Mouse (Mus musculus): ENCODE measurements around the gene Ece1. TPM values are rescaled to one million over a fixed set of nuclear protein-coding genes. Genes with fewer than 3 reads are reported as not detected.

The Ece1 gene
- polyA plus RNA-seq, 1 experiment from 2014 or later = 48.6 TPM

DNA sequence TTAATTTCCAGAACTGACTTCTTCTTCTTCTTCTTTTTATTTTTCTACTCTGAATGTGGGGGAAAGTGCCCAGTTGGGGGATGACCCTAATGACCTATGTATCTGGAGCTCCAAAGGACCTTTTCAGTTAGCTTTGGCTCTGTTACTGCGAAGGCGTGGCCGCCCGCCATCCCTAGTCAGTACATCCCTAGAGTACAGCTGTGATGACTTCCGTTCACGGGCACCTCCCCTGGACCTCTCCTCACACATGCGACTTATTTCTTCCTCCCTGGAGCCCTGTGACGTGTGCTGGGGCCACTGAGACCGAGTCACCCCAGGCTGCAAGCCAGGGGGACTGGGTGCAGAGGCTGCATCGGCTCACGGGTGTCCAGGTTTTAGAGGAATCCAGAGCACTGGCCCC lies 59.5 kb downstream of the Ece1 start:
- no peaks in the 10 kb centered on the region for H3K27me3 ChIP-seq (ENCODE audit: control insufficient read depth, insufficient read depth, low read length)
- H3K4me1 ChIP-seq (ENCODE audit: control insufficient read depth, insufficient read depth, low read length) = peaks cover 47% of the 10 kb centered on the region
- no peaks in the 10 kb centered on the region for H3K9me3 ChIP-seq (replicated peaks; ENCODE audit: control insufficient read depth, low read length)
- WGBS = 77% methylated on average over 11 of the region's 11 CpGs
- H3K36me3 ChIP-seq (ENCODE audit: control insufficient read depth, insufficient read depth, low read length) = no peaks in the 10 kb centered on the region
- H3K4me3 ChIP-seq (replicated peaks; ENCODE audit: low read length) = no peak overlapping the region
- ATAC-seq (ENCODE audit: insufficient read depth, low FRiP score) = no peak
- peak overlapping the region; percentile 89; the same call in 1 of the 2 replicates for H3K27ac ChIP-seq (ENCODE audit: low read length)
- no peak overlapping the region for H3K9ac ChIP-seq (ENCODE audit: low read length)
- H3K4me2 ChIP-seq (ENCODE audit: low read depth, low read length) = peak overlapping the region; percentile 28

DNA sequence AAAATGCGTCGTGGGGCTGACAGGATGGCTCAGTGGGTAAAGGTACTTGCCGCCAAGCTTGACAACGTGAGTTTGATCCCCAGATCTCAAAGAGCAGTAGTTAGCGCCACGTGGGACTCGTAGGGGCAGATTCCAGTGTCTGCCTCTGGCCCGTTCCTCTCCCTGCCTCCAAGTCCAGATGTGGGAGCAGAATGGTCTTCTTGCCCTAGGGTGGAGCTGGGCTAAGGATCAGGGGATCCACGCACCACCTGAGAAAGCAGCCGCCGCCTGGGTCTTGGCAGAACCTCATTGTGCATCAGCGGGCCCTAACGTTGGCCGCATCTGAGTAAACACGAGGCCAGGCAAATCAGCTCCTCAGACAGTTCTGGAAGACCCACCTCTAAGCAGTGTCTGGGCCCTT lies 61.0 kb downstream of the Ece1 start:
- Histone ChIP-seq H3K4me1 (ENCODE audit: control insufficient read depth, insufficient read depth, low read length) (peaks cover 38% of the 10 kb centered on the region), H3K36me3 (ENCODE audit: control insufficient read depth, insufficient read depth, low read length) (peaks cover 5% of the 10 kb centered on the region; the same call in 1 of the 2 replicates), H3K9ac (ENCODE audit: low read length) (no peak overlapping the region), H3K27ac (ENCODE audit: low read length) (no peak overlapping the region), H3K9me3 (replicated peaks; ENCODE audit: control insufficient read depth, low read length) (no peaks in the 10 kb centered on the region), H3K4me2 (ENCODE audit: low read depth, low read length) (no peak overlapping the region), H3K4me3 (replicated peaks; ENCODE audit: low read length) (no peak overlapping the region), H3K27me3 (ENCODE audit: control insufficient read depth, insufficient read depth, low read length) (no peaks in the 10 kb centered on the region)
- ATAC-seq (ENCODE audit: insufficient read depth, low FRiP score) = no peak
- 82% methylated on average over 15 of the region's 15 CpGs for WGBS

DNA sequence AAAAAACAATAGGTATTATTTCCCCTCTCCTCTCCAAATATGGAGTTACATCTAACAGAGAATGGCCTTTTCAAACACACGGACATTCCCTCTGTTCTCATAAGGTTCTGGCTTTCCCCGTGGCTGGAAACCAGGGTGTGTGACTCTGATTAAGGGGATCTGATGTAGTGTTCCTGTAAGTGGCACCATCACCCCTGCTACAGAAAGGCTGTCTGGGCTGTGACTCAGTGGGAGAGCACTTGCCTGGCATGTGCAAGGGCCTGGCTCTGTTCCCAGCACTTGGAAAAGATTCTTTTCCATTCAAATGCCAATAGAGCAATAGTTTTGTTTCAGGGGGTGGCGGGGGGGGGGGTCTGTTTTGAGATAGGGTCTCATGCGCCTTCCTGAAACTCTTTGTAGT lies 63.1 kb downstream of the Ece1 start:
- Histone ChIP-seq H3K9me3 (replicated peaks; ENCODE audit: control insufficient read depth, low read length) (no peaks in the 10 kb centered on the region), H3K36me3 (ENCODE audit: control insufficient read depth, insufficient read depth, low read length) (peaks cover 5% of the 10 kb centered on the region; the same call in 1 of the 2 replicates), H3K4me2 (ENCODE audit: low read depth, low read length) (no peak overlapping the region), H3K9ac (ENCODE audit: low read length) (no peak overlapping the region), H3K27me3 (ENCODE audit: control insufficient read depth, insufficient read depth, low read length) (no peaks in the 10 kb centered on the region), H3K4me3 (replicated peaks; ENCODE audit: low read length) (no peak overlapping the region), H3K27ac (ENCODE audit: low read length) (peak overlapping the region; percentile 22; the same call in 1 of the 2 replicates), H3K4me1 (ENCODE audit: control insufficient read depth, insufficient read depth, low read length) (peaks cover 35% of the 10 kb centered on the region)
- WGBS = 72% methylated on average over 4 of the region's 4 CpGs
- no peak for ATAC-seq (ENCODE audit: insufficient read depth, low FRiP score)

DNA sequence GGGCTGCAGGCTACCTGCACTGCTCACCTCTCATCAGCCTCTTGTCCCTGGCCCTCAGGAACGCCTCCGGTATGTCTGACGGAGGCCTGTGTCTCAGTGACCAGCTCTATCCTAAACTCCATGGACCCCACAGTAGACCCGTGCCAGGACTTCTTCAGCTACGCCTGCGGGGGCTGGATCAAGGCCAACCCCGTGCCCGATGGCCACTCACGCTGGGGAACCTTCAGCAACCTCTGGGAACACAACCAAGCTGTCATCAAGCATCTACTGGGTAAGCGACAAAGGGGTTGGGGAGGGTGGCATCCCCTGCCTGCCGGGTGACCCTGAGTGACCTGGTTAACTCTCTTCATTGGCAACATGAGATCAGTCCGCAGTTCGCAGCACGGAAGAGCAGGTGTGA lies 64.1 kb downstream of the Ece1 start:
- H3K36me3 ChIP-seq (ENCODE audit: control insufficient read depth, insufficient read depth, low read length) = peaks cover 5% of the 10 kb centered on the region; the same call in 1 of the 2 replicates
- H3K9me3 ChIP-seq (replicated peaks; ENCODE audit: control insufficient read depth, low read length) = no peaks in the 10 kb centered on the region
- ATAC-seq (ENCODE audit: insufficient read depth, low FRiP score) = no peak
- no peak overlapping the region for H3K9ac ChIP-seq (ENCODE audit: low read length)
- 84% methylated on average over 14 of the region's 14 CpGs for WGBS
- H3K4me2 ChIP-seq (ENCODE audit: low read depth, low read length) = no peak overlapping the region
- no peak overlapping the region for H3K4me3 ChIP-seq (replicated peaks; ENCODE audit: low read length)
- H3K27me3 ChIP-seq (ENCODE audit: control insufficient read depth, insufficient read depth, low read length) = no peaks in the 10 kb centered on the region
- H3K27ac ChIP-seq (ENCODE audit: low read length) = no peak overlapping the region
- H3K4me1 ChIP-seq (ENCODE audit: control insufficient read depth, insufficient read depth, low read length) = peaks cover 35% of the 10 kb centered on the region

DNA sequence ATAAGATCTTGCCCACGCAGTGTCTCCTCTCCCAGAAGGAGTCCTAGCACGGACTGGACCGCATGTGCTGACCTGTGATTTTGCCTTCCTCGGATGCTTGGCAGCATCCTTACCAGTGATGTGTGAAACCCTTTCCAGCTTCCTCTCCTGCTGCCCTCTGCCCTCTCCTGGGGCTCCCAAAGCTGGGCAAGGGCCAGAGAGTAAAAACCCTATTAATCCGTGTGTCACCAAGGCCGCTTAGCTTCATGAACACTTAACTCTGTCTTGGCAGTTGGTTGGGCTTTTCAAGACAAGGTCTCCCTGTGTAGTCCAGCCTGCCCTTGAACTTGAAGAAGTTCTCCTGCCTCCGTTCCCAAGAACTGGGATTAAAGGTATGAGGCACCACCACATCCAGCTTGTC lies 65.1 kb downstream of the Ece1 start:
- ATAC-seq (ENCODE audit: insufficient read depth, low FRiP score) = no peak
- no peaks in the 10 kb centered on the region for H3K27me3 ChIP-seq (ENCODE audit: control insufficient read depth, insufficient read depth, low read length)
- H3K4me3 ChIP-seq (replicated peaks; ENCODE audit: low read length) = no peak overlapping the region
- H3K27ac ChIP-seq (ENCODE audit: low read length) = no peak overlapping the region
- peaks cover 41% of the 10 kb centered on the region for H3K4me1 ChIP-seq (ENCODE audit: control insufficient read depth, insufficient read depth, low read length)
- peaks cover 5% of the 10 kb centered on the region; the same call in 1 of the 2 replicates for H3K36me3 ChIP-seq (ENCODE audit: control insufficient read depth, insufficient read depth, low read length)
- no peaks in the 10 kb centered on the region for H3K9me3 ChIP-seq (replicated peaks; ENCODE audit: control insufficient read depth, low read length)
- WGBS = 64% methylated on average over 7 of the region's 7 CpGs
- H3K4me2 ChIP-seq (ENCODE audit: low read depth, low read length) = no peak overlapping the region
- H3K9ac ChIP-seq (ENCODE audit: low read length) = no peak overlapping the region

DNA sequence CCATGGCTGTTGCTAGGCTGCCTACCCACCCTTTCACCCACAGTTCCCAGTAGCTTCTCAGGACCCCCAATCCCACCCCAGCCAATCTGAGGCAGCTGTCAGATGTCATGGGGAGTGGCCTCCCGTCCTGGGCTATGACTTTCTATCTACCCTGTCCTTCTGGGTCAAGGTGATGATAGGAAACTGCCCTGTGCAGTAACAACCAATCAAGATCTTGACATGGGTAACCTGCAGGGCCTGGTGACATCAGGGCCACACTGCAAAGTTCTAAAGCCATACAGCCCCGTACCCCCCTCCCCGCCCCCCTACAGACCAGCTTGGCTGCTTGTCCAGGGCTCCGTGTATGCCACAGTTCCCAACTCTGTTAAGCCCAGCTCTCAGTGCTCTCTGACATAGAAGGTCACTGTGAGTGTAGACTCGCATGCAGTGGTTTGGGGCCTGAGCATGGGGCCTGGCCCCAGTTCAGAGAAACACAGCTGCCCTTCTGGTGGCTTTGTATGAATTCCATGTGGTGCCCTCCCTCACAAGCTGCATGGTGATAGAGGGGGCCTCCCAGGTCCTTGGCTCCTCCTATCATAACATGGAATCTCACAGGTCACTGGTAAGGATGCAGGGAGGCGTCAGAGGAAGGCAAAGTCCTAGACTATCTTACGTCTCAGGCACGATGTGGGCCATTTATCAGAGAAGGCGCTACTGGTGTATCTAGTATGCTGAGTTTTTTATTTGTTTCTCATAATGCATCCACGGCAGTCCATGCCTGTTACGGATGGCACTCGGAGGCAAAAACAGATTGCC lies 65.9 kb downstream of the Ece1 start:
- 82% methylated on average over 12 of the region's 12 CpGs for WGBS
- H3K4me1 ChIP-seq (ENCODE audit: control insufficient read depth, insufficient read depth, low read length) = peaks cover 49% of the 10 kb centered on the region
- H3K36me3 ChIP-seq (ENCODE audit: control insufficient read depth, insufficient read depth, low read length) = peaks cover 5% of the 10 kb centered on the region; the same call in 1 of the 2 replicates
- H3K9ac ChIP-seq (ENCODE audit: low read length) = no peak overlapping the region
- H3K27me3 ChIP-seq (ENCODE audit: control insufficient read depth, insufficient read depth, low read length) = no peaks in the 10 kb centered on the region
- H3K9me3 ChIP-seq (replicated peaks; ENCODE audit: control insufficient read depth, low read length) = no peaks in the 10 kb centered on the region
- H3K4me2 ChIP-seq (ENCODE audit: low read depth, low read length) = no peak overlapping the region
- no peak overlapping the region for H3K4me3 ChIP-seq (replicated peaks; ENCODE audit: low read length)
- H3K27ac ChIP-seq (ENCODE audit: low read length) = no peak overlapping the region
- no peak for ATAC-seq (ENCODE audit: insufficient read depth, low FRiP score)

DNA sequence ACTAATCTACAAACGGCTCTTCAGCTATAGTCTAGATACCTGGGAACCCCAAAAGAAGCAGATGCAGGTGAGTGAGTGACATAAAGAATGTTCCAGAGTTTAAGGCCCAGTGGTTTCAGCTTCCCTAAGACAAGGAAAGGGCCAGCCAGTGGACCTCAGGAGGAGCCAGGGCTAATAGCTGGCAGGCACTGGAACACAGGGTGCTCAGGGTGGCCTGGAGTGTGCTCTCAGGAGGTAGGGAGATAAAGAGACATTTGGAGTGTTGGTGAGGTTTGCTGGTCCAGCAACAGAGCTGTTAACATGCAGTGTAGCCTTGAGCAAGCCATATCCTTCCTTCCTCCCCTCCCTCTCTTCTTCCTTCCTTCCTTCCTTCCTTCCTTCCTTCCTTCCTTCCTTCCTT lies 66.8 kb downstream of the Ece1 start:
- no peak overlapping the region for H3K4me2 ChIP-seq (ENCODE audit: low read depth, low read length)
- WGBS = 64% methylated on average over 1 of the region's 1 CpGs
- peaks cover 52% of the 10 kb centered on the region for H3K4me1 ChIP-seq (ENCODE audit: control insufficient read depth, insufficient read depth, low read length)
- peaks cover 5% of the 10 kb centered on the region; the same call in 1 of the 2 replicates for H3K36me3 ChIP-seq (ENCODE audit: control insufficient read depth, insufficient read depth, low read length)
- no peak overlapping the region for H3K9ac ChIP-seq (ENCODE audit: low read length)
- no peaks in the 10 kb centered on the region for H3K27me3 ChIP-seq (ENCODE audit: control insufficient read depth, insufficient read depth, low read length)
- ATAC-seq (ENCODE audit: insufficient read depth, low FRiP score) = no peak
- H3K9me3 ChIP-seq (replicated peaks; ENCODE audit: control insufficient read depth, low read length) = no peaks in the 10 kb centered on the region
- no peak overlapping the region for H3K4me3 ChIP-seq (replicated peaks; ENCODE audit: low read length)
- H3K27ac ChIP-seq (ENCODE audit: low read length) = no peak overlapping the region; the same call in 1 of the 2 replicates

DNA sequence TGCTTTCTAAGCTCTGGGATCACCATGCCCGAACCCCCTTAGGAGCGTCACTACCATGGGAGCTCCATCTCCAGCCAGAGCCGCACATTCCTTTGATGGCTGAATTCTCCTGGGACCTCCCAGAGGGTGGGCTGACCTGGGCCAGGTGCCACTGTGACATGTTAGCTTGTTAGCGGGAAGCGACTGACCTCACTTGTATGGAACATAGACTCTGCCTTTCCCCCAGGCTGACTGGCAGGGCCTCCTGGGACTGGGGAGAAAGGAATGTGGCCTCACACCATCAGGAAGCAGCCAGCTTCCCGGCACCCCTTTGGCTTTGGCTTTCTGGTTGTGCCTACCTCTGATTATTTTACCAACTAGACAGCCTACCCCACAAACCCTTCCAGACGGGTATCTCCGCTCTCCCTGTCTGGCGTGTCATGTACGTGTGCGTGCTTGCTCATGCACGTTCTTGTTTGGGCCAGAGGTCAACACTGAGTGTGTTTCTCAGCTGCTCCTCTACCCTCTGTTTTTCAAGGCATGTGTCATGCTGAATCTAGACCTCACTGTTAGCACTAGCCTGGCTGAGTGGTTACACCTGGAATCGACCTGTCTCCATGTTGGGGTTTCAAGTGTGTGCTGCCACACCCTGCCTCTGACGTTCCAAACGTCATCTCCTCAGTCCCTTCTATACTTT lies 67.4 kb downstream of the Ece1 start:
- Histone ChIP-seq H3K27ac (ENCODE audit: low read length) (peak overlapping the region; percentile 94), H3K4me3 (replicated peaks; ENCODE audit: low read length) (no peak overlapping the region), H3K9ac (ENCODE audit: low read length) (peak overlapping the region; percentile 33; the same call in 1 of the 2 replicates), H3K4me2 (ENCODE audit: low read depth, low read length) (no peak overlapping the region), H3K36me3 (ENCODE audit: control insufficient read depth, insufficient read depth, low read length) (peaks cover 5% of the 10 kb centered on the region; the same call in 1 of the 2 replicates), H3K9me3 (replicated peaks; ENCODE audit: control insufficient read depth, low read length) (no peaks in the 10 kb centered on the region), H3K27me3 (ENCODE audit: control insufficient read depth, insufficient read depth, low read length) (no peaks in the 10 kb centered on the region), H3K4me1 (ENCODE audit: control insufficient read depth, insufficient read depth, low read length) (peaks cover 52% of the 10 kb centered on the region)
- WGBS = 53% methylated on average over 15 of the region's 15 CpGs
- ATAC-seq (ENCODE audit: insufficient read depth, low FRiP score) = no peak

DNA sequence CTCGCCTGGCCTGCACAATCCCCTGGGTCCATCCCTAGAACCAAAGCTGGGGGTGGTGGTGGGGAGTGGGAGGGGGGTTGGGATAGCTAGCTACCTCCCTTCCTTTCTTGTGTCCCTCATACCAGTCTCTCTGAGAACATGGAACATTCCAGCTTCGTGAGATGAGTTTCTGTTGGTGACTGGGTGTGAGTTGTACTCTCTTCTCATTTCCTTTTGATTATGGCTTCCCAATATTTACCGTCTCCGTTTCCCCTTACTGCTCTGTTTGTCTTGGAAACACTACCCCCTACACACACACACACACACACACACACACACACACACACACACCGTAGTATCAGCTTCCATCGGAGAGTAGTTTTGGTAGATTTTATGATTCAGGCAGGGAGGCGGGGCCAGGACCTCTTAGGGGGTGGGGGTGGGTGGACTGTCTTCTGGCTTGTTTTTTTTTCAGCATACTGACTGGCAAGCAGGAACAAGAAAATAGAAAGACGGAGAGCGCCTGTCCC lies 68.5 kb downstream of the Ece1 start:
- peaks cover 52% of the 10 kb centered on the region for H3K4me1 ChIP-seq (ENCODE audit: control insufficient read depth, insufficient read depth, low read length)

More for the DNA sequence above, 68.5 kb downstream of the Ece1 start:
- WGBS = 12% methylated on average over 9 of the region's 9 CpGs
- no peaks in the 10 kb centered on the region for H3K27me3 ChIP-seq (ENCODE audit: control insufficient read depth, insufficient read depth, low read length)
- peak overlapping the region; percentile 42; the same call in 1 of the 2 replicates for H3K4me2 ChIP-seq (ENCODE audit: low read depth, low read length)
- peaks cover 5% of the 10 kb centered on the region; the same call in 1 of the 2 replicates for H3K36me3 ChIP-seq (ENCODE audit: control insufficient read depth, insufficient read depth, low read length)
- no peak overlapping the region for H3K4me3 ChIP-seq (replicated peaks; ENCODE audit: low read length)
- ATAC-seq (ENCODE audit: insufficient read depth, low FRiP score) = no peak; the same call in 1 of the 2 replicates
- H3K9me3 ChIP-seq (replicated peaks; ENCODE audit: control insufficient read depth, low read length) = no peaks in the 10 kb centered on the region
- peak overlapping the region; percentile 94 for H3K27ac ChIP-seq (ENCODE audit: low read length)
- H3K9ac ChIP-seq (ENCODE audit: low read length) = no peak overlapping the region

All from stomach, embryonic 16.5 days (tissue).